Mouse (Mus musculus) embryo, embryonic 10.5 days (tissue): ENCODE measurements around the gene Gm10073.
A peak's percentile ranks its signal among the peaks of the same experiment; 100 is the strongest.
"Not testable (repeated sequence)": the region's sequence is repeated elsewhere in the genome, so short reads cannot be mapped to it uniquely, and the experiment has no call there.

Experiments
- DNase-seq: peaks from one replicate; pipeline ENCODE4 v3.0.0-alpha.2; 2015; ENCODE audit warnings: low spot score

Gm10073 gene

DNA sequence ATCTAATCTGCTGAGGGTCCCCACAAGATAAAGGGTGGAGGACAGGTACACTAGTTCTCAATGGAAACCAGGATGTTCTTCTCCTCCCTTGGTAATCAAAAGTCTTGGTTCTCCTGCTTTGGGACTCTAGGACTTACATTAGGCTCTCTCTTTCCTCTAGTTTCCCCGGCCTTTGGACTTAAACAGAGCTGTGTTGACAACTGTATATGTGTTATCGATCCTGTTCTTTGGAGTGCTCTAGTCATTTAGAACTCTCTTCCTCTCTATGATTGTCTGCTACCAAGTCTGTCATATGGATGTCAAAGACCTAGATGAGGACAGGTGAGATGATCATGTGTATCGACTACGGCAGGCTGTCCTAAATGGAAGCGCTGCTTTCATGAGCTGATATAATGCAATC lies 23.8 kb upstream of the Gm10073 start:
- DNase-seq, result no peak

DNA sequence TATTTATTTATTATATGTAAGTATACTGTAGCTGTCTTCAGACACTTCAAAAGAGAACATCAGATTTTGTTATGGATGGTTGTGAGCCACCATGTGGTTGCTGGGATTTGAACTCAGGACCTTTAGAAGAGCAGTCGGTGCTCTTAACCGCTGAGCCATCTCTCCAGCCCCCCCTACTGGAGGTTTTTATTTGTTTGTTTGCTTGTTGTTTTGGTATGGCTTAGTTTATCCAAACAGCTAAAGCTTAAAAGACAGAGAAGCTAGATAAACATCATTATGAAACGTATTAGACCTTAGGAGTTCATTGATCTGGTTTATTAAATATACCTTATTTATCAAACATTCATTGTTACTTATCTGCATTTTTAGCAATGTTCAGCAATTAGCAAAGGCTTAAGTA lies 22.4 kb upstream of the Gm10073 start:
- DNase-seq, result not testable (repeated sequence)

DNA sequence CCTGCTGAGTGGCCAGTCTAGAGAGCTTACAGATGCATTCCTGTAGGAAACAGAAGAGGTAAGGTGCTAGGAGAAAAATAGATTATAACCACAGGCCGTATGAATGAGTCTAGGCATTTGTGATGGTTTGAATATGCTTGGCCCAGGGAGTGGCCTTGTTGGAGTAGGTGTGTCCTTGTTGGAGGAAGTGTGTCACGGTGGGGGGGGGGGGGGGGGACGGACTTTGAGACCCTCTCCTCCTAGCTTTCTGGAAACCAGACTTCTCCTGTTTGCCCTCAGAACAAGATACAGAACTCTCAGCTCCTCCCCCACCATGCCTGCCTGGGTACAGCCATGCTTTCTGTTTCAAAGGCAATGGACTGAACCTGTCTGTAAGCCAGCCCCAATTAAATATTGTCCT lies 19.2 kb upstream of the Gm10073 start:
- DNase-seq, result no peak

DNA sequence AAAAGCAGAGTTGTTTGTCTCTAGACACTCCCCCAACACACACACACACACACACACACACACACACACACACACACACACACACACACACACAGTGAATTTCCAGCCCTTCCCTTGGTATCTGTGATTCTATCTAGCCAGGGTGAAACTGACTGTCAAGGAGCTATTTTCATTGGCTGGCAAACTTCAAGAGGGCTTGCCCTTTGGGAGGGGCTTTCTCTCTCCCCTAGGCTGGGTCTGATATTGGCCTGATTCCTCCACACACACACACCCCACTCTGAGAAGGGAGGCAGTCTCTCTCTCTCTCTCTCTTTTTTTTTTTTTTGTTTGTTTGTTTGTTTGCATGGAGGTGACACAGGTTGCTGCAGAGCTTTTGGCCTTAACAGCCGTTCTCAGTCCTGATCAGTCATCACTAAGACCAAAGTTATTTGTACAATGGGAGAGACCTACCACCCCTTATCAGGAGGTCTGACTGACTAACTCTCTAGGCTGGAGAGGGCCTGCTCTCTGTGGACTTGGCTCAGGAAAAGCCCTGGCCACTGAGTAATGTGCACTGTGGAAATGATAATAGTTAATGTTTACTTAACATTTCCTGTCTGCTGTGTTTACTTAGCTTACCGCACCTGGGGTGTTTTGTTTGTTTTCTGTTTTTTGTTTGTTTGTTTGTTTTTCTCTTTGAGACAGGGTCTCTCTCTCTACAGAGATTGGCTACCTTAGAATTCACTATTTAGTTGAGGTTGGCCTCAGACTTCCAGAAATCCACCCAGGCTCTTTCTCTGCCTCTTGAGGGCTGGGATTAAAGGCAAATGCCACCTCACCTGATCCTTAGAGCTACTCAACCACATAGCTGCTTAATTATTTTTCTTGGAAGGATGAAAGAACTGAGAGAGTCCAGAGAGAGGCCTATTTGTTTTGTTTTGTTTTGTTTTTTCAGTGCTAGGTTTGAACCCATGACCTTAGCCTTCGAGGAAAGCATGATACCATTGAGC lies 15.5 kb upstream of the Gm10073 start:
- DNase-seq, result no peak

DNA sequence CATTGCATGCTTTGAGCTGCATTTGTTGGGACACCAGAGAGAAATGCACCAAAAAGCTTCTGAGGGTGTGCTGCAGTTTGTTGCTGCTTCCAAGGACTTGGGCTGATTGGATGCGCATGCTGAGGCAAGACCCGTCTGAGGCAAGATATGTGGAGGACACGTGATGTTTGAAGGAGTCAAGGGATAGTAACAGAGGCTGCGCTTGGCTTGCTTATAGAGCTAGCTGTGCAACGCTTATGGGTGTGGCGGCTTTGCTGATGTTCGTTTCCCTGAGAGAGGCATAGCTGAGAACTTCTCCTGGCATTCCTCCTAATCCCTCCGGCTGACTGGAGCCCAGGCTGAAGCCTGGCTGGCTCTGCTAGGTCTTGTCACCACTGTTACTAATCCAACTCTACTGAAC lies 13.6 kb upstream of the Gm10073 start:
- DNase-seq, result no peak

DNA sequence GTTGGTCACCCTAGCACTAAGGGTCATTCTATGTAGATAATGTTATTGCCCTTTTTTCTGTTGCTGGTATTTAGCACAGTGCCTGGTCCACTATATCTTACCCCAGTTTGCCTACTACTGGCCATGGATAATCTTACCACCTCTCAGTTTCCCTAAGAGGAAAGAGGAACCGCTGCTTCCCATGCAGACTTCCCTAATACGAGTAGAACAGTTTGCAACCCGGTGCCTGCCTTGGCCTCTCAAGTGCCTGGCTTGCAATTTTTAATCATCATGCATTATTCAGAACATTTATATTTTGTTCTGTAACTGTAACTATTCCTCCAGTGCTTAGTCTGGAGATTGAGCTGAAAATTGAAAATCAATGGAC lies 12.4 kb upstream of the Gm10073 start:
- DNase-seq, result no peak

DNA sequence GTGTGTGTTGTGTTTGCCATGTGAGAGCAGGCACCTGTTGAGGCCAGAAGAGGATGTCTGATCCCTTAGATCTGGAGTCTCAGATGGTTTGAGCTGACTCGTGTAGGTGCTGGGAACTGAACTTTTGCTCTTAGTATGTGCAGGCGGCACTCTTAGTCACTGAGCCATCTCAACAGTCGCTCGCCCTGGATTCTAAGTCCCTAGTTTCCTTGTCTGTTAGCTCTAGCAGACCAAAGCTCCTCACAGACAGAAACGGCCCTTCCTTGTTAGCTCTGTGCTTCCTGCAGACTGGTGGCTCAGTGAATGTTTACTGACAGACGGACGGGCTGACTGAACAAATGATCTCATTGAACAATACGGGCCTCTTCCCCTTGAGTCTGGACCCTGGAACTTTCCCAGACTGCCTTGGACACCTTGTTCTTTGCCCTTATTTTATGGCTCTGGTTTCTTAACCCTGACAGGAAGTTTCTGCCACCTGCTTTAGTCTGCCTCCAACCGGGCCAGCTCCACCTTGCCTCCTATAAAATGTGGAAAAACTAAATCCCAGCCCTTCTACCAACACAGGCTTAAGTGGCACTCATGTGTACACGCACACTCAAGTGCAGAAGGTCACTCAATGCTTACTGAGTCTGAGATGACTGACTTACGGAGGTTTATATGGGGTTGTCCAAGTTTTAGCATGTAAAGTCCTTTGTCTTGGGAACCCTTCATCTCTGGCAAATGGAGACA lies 11.8 kb upstream of the Gm10073 start:
- no peak for DNase-seq

DNA sequence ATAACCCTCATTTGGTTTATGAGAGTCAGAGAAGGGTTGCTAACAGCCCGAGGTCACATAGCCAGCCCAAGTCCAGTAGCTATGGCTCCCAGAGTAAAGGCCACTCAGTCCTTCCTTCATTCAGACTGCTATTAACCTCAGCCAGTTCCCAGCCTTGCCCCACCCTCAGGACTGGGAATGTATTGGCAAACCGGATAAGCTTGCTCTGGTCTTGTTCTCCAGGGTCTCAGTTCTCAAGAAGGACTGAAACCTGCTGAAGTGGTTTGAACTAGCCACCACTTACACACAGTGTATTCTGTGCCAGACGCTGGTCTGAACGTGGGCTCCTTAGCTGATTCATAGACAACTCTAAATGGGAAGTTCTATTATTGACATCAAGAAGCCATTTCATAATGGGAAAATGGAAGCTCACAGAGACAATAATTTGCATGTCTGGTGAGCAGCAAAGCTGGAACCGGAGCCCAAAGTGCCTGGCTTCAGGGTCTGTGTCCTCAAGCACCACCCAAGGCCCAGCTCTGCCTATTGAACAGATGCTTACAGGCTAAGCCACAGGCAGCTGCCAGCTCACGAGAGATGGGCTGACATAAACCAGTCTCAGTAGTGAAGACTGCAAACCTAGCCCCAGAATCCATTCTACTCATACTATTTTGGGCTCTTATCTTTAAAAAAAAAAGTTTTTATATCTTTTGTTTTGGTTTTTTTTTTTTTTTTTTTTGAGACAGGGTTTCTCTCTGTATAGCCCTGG lies 8.3 kb upstream of the Gm10073 start:
- DNase-seq, result no peak

DNA sequence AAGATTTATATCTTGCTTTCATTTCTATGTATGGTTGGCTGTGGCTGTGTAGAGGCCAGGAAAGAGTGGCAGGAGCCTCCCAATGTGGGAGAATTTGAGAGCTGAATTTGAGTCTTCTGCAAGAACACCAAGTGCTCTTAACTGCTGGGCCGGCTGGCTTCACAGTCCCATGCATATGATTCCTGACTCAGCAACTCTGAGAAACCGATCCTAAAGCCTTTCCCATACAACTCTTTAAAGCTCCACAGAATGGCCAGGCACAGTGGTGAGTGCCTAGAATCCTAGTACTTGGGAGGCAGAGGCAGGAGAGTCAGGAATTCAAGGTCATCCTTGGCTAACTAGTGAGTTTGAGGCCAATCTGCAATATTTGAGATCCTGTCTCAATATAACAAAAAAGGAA lies 6.2 kb upstream of the Gm10073 start:
- DNase-seq, result no peak

DNA sequence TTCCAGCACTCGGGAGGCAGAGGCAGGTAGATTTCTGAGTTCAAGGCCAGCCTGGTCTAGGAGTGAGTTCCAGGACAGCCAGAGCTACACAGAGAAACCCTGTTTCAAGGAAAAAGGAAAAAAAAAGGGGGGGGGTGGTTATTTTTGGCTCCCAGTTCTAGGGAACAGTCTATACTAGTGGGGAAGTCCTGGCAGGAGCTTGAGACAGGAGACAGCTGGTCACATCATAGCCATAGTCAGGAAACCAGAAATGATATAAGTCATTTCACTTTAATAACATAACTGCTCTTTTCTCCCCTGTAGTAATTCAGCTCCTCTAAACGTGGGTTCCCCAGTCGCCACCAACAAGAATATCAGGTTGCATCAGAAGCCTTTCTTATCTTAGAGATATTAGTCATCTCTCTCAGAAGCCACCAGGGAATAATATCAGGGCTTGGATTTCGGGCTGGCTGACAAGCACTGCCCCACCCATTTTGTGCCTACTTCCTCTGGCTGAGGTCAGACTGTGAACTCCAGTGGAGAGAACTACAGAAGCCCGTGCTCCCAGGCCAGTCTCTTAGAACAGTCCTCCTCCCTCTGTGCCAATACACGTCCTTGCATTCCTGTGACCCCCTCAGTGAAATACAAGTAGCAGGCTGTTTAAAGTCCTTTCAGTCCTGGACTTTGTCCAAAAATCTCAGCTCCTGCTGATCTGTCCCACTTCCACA lies 3.7 kb upstream of the Gm10073 start:
- DNase-seq, result no peak

DNA sequence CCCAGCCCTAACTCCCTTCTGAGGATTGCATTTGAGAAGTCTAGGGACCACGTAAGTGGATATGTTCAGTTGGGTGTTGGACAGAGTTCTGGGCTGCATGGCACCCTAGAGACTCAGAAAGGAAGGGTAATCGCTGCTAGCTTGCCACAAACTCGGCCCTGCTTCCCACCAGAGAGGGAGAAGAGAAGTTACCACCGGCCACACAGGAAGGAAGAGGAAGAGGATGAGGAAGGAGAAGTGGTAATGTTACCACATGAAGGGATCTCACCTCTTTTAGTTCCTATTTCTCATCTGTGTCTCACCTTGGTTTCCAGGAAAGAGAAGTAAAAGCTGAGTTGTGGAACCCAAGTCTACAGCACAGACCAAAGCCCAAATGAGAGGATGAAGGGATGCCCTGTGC lies 1.0 kb upstream of the Gm10073 start:
- no peak for DNase-seq

DNA sequence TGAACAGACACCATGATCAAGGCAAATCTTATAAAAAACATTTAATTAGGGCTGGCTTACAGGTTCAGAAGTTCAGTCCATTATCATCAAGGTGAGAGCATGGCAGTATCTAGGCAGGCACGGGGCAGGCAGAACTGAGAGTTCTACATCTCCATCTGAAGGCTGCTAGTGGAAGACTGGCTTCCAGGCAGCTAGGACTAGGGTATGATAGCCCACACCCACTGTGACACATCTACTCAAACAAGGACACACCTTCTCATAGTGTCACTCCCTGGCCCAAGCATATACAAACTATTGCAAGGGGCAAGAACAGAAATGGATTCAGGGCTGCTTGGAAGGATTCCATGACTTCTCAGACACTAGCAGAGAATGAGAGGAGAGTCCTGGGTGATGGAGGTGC lies 1.1 kb downstream of the Gm10073 start:
- DNase-seq, result not testable (repeated sequence)

DNA sequence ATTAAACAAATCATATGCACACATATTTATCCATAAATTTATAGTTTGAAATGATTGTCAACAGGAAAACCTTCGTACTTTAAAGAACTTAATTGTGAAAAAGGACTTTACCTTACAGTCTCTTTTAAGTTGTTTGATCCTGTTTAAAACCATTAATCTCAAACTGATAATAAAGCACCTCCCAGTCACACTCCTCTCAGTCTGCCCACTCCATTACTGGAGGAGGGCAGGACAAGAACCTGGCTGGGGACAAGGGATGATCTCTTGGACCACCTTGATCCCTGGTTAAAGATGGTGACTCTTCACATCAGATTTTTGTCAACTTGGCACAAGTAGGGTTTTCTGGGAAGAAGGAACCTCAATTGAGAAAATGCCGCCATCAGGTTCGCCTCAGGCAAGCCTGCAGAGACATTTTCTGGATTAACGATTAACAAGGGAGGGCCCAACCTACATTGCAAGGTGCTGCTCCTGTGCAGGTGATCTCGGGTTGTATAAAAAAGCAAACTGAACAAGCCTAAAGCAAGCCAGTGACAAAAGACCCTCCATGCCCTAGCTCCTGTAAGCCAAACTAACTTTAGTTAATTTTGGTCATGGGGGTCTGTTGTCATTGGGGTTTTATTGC lies 1.6 kb downstream of the Gm10073 start:
- DNase-seq, result no peak

DNA sequence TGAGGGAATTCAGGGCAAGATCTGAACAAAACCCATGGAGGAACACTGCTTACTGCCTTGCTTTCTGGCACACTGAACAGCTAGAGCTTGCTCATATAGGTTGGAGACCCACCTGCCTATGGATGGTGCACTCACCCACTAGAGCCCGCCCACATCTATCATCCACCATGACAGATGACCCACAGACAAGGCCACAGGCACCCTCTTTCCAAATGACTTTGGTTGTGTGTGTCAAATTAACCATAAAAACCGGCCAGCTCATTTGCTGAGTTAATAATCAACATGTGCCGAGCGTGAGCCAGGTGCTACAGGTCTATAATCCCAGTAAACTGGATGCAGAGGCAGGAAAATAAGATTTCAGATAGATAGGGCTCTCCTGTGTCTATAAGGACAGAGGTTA lies 2.9 kb downstream of the Gm10073 start:
- no peak for DNase-seq

DNA sequence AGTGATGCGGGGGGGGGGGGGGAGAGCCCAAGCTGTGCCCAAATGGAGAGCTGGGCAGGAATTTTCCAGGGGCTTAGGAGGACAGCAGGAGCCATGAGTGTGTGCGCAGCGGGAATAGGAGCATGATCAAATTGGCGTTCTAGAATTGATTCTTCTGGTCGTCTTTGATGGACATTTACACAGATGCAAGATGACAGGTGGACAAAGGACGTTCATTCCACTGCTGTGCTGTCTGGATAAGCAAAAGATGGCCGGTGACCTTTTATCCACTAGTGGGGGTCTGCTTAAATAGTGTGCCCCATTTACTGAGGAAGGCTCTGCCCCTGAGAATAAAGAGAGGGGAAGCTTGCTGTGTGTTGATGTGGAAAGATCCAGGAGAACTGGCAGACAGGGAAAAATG lies 4.3 kb downstream of the Gm10073 start:
- peak; percentile 53 for DNase-seq

DNA sequence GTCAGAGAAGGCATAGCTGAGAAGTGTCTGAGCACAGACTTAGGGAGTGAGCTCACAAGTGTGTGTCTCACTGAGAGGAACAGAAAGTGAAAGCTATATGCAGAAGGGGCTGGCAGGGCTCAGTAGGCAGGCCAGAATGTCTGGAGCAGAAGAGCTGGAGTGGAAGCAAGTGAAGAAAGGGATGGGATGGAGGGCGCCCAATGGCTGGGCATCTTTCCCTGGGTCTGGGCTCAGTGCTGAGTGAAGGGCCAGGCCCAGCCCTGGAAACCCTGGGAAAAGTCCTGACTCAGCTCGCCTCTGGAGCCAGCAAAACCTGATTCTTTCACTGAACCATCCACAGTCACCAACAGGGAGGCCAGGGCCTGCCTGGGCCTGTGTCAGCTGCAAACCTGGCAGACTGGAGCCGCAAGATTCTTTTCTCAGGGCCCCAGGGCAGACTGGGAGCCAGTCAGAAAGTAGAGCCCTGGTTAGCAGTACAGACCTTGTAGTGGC lies 9.5 kb downstream of the Gm10073 start:
- no peak for DNase-seq

DNA sequence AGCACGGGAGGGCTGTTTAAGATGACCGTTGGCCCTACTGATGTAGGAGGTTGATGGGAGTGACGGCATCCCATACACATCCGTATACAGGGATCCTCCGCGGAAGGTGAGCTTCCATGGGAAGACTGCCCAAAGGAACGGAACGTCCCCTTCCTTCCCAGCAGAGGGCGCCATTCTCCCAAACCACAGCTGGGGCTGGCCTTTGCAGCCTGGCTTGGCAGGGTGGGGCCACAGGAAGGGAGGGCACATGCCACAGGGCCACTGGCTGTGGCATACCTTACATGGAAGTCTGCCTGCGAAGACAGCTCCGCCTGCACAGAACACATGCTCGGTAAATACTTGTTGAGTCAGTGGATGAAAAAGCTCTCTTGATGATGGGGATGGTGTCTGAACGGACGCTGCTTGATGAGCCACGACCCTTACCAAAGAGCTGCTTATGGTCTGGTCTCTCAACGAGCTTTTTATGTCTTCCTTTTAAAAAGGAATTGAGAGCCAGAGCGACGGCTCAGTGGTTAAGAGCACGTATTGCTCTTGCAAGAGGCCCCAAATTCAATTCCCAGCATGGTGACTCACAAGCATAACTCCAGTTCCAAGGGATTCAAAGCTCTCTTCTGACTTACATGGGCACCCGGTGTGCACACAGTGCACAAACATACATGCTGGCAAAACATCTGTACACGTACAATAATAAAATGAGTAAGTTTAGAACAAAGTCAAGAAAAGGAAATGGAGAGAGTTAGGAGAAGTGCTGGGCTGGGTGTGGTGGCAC lies 12.0 kb downstream of the Gm10073 start:
- DNase-seq, result peak; percentile 80

DNA sequence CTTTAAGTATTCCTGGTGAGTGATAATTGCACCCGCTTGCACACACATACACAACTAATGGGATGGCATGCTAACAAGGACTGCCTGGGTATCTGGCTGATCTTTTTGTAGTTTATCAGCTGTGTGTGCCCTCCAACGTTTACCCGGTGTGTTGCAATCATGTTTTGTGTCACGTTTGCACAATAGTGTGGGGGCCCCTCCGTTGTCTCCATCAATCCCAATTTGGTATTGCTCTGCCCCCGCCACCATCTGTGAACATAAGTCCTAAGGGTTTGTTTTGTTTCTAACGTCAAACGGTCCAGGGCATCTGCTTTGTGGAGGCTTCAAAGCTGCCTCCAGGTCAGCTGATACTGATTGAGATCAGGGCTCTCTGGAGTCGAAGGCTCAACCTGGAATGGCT lies 13.4 kb downstream of the Gm10073 start:
- DNase-seq, result no peak

DNA sequence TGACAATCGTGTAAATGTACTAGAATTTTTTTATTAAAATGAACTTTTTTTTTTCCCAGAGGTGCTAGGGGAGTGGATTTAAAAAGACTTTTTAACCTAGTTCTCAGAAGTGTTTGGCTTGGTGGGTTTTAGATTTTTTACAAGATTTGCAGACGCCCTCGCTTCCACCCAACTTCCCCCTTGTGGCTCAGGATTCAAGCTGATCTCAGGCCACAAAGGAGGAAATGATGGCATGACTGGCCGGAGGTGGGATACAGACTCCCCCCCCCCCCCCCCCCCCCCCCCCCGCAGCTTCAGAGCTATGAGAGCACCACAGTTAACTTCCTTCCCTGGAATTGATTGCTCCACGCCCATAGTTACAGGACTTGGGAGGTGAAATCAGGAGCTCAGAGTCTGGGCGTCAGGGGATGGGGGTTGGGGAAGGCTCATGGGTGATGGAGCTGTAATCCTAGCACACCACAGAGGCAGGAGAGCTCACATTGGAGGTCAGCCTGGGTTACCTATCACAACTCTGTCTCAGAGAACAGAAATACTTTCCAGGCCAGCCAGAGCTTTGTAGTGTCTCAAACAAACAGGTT lies 17.1 kb downstream of the Gm10073 start:
- no peak for DNase-seq

DNA sequence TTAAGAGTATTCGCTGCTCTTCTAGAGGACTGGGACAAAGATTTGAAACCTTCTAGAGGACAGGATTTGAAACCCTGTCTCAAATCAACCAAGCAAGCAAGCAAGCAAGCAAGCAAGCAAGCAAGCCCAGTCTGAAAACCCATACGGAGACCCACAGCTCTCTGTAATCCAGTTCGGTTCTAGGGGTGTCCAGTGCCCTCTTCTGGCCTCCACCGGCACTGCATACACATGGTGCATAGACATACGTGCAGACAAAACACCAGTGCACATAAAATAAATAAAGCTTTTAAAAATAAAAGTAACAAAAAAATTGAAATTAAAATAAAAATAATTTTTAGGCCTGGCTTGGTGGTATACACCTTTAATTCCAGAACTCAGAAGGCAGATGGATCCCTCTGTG lies 19.2 kb downstream of the Gm10073 start:
- DNase-seq, result no peak
